Mouse (Mus musculus): Measurements from ENCODE around the gene Izumo2.
"Not testable (repeated sequence)": the region's sequence is repeated elsewhere in the genome, so short reads cannot be mapped to it uniquely, and the experiment has no call there.

Gene Izumo2

GRCm38 (mm10) chr7:44701921-44702320 lies 6.6 kb upstream of the Izumo2 start:
- DNase-seq = peak; percentile 41

- no peak for DNase-seq
These were observed 5.6 kb upstream of the Izumo2 start for GRCm38 (mm10) chr7:44702985-44703384.

DNA sequence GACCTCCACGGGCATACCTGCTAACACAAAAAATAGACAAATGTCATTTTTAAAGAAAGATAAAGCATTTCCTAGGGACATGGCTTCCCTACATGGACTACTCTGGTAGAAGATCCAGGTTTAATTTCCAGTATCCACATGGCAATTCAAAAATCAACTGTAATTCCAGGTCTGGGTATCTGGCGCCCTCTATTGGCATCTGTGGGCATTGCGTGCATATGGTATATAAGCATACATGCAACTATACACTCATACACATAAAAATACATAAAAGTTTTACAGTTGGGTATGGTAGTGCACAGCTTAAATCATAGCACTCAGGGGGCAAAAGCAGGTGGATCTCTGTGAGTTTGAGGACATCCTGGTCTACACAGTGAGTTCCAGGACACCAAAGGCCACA lies 4.2 kb upstream of the Izumo2 start:
- peak; percentile 66 for DNase-seq

GRCm38 (mm10) chr7:44705086-44705485 lies 3.5 kb upstream of the Izumo2 start:
- DNase-seq = no peak

- no peak for DNase-seq
These were observed 2.2 kb upstream of the Izumo2 start for GRCm38 (mm10) chr7:44706322-44706721.

DNA sequence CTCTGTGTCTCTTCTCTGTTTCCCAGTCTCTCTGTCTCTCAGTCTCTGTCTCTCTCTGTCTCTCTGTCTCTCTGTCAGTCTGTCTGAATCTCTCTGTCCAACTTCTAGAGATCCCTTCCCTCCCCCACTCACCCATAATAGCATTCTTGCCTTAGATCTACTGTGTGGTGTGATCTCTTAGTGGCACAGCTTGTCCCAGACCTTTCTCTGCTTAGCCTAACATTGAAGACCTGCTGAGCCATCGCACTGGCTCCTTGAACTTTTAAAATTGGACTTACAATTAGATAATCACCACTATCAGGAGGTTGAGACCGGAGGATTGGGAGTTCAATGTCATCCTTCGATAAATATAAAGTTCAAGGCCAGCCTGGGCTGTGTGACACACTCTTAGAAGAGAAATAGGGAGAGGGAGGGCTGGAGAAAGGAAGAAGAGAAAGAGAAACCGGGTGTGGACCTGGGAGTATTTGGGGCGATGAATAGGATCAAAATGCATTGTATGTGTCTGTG lies 1.3 kb upstream of the Izumo2 start:
- no peak for DNase-seq

DNA sequence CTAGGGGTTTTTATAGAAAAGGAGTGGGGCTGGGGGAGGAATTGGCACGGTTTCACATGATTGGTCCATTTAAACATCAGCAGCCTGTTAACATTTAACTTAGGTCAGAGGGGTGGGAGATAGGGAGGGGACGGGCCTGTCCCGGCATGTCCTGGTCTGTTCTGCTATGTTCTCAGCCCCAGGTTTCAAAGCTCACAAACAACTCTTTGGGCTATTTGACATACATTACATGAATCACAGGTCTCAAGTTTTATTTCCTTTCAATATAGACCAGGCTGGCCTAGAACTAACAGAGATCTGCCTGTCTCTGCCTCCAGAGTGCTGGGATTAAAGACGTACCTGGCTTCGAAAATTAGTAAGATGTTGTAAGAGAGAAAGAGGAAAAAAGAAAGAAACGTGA lies 449 bp upstream of the Izumo2 start:
- DNase-seq = not testable (repeated sequence)

DNA sequence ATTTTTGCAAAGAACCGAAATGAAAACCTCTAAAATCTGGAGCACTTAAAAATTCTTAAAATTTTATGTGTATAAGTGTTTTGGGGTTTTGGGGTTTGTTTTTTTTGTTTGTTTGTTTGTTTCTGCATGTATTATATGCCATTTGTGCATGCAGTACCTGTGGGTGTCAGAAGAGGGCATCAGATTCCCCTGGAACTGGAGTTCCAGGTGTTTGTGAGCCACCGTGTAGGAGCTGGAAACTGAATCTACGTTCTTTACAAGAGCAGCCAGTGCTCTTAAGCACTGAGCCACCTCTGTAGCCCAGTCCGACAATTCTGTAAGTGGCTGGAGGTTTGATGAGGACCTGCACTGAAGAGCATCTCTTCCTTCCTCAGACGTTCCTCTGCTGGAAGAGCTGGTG lies 1.3 kb downstream of the Izumo2 start:
- no peak for DNase-seq

GRCm38 (mm10) chr7:44722058-44722457 lies 13.5 kb downstream of the Izumo2 start:
- no peak for DNase-seq

DNA sequence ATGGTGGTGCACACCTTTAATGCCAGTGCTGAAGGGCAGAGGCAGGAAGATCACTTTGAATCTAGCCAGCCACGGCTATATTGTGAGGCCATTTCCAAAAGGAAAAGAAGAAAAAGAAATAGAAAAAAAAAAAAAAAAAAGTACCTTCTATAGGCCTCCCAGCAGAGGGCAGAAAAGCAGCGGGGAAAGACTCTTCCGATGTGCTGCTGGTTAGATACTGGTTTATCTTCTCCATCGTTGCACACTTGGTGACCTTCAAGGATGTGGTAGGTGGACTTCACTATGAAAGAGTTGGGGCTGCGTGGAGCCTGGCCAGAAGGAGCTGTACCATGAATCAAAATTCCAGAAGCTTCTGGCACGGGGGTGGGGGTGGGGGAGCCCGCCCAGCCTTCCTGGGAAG lies 15.8 kb downstream of the Izumo2 start:
- DNase-seq = no peak

DNA sequence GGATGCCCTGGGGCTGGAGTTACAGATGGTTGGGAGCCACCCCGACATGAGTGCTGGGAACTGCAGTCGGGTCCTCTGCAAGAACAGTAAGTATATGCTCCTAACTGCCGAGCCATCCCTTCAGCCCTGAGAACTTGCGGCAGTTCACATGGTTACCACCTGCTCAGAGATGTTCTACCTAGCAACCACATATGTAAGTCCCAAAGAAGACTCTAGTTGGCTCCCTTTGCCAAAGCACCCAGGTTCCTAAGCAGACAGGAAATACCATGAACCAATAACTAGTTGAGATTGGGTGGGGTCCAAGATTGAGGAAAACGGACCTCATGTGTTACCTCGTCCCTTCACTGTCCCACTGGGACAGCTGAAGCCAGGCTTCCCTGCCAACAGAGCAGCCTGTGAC lies 17.8 kb downstream of the Izumo2 start:
- no peak for DNase-seq

- no peak for DNase-seq
These were observed 18.6 kb downstream of the Izumo2 start for GRCm38 (mm10) chr7:44727151-44727550.

DNA sequence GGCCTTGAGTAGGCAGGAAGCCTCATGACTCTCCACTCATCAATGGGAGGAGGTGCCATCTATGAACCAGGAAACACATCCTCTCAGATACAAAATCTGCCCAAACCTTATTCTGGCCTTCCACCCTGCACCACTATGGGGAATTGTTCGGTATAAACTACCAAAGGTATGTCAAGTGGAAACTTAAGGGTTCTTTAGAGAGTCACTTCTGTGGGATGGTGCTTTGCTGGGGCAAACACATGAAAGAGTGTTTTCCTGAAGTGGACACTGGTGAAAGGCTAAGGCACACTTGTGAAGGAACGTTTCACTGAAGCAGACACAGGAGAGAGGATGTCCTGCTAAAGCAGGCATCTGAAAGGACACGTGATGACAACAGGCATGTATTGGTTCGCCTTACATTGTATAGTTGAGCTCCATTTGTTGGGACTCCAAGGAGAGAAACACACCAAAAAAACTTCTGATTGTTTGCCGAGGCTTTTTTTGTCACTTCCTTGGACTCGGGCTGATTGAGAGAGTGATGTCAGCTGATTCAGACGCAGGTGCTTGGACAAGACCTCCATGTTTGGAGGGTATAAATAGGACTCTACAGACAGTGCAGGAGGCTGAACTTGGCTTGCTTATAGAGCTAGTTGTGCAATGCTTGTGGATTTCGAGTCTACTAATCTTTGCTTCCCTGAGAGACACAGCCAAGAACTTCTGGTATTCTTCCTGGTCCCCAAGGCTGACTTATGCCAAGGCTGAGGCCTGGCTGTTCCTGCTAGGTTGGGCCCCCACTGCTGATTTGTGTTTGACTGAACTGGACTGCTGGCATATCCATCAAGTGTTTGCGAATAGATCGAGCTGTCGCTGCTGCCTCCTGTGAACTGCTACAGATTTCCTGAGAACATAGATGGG lies 19.8 kb downstream of the Izumo2 start:
- DNase-seq = no peak

DNA sequence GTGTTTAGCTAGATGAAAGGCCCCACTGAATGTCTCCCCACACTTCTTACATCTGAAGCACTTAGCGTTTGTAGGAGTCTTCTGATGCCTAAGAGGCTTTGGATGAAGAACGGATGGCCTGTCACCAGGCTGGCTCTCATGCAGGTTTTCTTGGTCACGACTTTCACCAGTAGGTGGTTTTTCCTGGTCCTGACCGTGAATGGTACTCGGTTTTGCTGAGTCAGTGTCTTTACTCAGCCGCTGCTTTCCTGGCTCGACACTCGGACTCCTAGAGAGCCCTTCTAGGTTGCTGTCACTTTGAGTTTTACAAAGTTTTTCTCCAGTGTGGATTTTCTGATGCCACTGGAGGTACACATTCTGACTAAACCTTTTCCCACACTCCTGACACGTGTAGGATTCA lies 25.2 kb downstream of the Izumo2 start:
- DNase-seq = no peak

DNA sequence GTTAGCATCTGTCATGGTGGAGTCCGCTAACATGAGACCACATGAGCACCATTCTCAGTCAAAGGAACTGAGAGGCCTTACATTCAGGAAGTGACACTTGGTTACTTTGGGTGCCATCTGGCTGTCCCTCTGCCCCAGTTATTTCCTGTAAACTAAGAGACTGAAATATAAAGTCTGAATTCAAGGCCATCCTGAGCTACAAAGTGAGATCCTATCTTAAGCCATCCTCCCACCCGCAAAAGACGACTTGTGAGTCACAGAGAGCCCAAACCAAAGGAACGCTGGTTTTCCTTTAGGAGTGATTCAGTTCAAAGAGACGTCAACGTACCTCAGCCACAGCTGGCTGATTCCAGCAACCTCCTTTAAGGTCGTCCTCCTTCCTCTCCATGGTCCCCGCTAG lies 32.8 kb downstream of the Izumo2 start:
- DNase-seq = no peak

GRCm38 (mm10) chr7:44744270-44744669 lies 35.7 kb downstream of the Izumo2 start:
- DNase-seq = no peak

DNA sequence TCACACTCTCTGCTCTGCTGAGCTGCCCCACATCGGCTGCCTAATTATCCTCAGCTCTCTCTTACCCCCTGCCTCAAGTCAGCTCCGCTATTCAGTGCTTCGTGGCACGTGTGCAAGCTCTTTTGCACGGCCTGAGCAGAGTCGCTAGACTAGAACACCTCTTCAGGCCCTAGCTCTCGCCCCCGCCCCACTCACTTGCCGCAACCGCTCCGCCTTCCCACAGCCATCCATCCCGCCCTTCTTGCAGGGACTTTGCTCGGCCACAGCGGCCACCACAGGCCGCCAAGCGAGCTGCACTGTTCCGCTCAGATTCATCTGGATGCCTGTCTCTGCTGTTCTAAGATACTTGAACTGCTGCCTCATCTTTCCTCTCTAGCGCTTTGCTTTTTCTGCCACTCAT lies 36.5 kb downstream of the Izumo2 start:
- DNase-seq = peak; percentile 77

- DNase-seq = no peak
These were observed 38.6 kb downstream of the Izumo2 start for GRCm38 (mm10) chr7:44747115-44747514.

DNA sequence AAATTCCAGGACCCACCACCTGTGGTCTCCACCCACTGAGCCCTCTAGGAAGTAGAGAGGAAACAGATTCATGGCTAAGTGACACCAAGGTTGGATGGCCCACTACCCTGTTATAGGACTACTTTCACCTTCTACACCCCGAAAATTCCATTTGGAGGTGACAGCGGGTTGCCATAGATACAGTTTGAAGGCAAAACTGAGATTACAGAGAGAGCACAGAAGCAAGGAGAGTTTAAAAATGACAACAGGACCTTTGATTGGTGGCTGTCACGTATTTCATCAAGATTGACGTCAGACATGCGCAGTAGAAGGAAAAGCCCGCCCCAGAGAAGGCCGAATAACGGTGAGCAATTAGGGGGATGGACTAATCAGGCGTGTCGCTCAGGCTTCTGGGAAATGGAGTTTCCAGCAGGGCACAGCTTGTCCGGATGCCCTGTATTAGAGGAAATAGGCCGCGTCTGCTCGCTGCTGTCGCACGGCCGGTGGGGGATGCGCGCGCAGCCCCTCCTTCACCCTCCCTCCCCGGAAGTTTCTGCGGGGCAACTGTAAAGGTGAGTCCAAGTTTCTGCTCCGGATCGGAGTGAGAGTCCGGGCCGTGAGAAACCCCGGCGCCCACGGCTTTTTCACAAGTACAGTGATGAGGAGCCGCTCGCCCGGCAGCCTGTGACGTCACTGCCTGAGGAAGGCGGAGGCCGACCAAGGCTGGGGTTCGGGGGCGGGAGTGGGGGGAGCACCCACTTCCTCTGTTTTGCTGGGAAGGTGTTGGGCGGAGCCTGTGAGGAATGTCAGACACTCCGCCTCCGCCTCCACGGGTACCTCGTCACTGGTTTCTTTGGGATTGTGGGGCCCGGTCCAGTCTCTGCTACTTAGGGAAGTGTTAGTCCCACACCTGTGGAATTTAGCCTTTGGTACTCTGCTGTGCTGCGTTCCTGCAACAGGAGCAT lies 39.8 kb downstream of the Izumo2 start, which contains the start of gene Vrk3:
Gene Vrk3 (plus strand): TSS at position 313 of the 944 bp plus-strand sequence.
- DNase-seq = peak; percentile 96

DNA sequence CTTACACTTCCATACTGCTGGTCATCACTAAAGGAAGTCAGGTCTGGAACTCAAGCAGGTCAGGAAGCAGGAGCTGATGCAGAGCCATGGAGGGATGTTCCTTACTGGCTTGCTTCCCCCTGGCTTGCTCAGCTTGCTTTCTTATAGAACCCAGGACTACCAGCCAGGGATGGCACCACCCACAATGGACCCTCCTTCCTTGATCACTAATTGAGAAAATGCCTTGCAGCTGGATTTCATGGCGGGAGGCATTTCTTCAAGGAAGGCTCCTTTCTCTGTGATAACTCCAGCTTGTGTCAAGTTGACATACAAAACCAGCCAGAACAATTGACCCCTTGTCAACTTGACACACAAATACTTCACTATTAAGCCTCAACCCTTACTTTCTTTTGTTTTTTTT lies 42.4 kb downstream of the Izumo2 start, which contains the start of gene Zfp473:
Gene Zfp473 (minus strand): TSS at position 101 of the 400 bp plus-strand sequence.
- not testable (repeated sequence) for DNase-seq

GRCm38 (mm10) chr7:44757164-44757563 lies 48.6 kb downstream of the Izumo2 start:
- no peak for DNase-seq

DNA sequence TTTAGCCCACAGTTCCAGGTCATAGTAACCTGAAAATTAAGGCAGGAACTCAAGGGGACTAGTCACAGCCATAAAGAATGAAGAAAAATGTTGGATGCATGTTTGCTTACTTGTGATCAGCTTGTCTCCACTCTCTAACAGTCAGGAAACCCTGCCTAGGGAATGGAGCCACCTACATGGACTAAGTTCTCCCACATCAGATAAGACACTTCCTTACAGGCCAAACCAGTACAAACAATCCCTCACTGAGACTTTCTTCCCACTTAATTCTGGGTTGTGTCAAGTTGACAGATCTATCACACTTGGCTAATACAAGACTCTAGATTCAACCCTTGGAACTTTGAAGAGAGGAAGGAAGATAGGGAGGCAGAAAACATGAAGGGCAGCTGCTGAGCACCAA lies 51.8 kb downstream of the Izumo2 start:
- DNase-seq = no peak

- DNase-seq = no peak
These were observed 59.6 kb downstream of the Izumo2 start for GRCm38 (mm10) chr7:44768129-44768528.
